Mouse (Mus musculus) adrenal gland, adult (tissue): ENCODE measurements around the gene Tmbim6.

Experiments
- DNase-seq, 2 experiments: peaks; one replicate each; pipeline ENCODE4 v3.0.0; 2022 to 2023; ENCODE audit warnings: low spot score in 1 of 2; ENCODE audit not compliant: inconsistent age in 2 of 2

Tmbim6 gene

DNA sequence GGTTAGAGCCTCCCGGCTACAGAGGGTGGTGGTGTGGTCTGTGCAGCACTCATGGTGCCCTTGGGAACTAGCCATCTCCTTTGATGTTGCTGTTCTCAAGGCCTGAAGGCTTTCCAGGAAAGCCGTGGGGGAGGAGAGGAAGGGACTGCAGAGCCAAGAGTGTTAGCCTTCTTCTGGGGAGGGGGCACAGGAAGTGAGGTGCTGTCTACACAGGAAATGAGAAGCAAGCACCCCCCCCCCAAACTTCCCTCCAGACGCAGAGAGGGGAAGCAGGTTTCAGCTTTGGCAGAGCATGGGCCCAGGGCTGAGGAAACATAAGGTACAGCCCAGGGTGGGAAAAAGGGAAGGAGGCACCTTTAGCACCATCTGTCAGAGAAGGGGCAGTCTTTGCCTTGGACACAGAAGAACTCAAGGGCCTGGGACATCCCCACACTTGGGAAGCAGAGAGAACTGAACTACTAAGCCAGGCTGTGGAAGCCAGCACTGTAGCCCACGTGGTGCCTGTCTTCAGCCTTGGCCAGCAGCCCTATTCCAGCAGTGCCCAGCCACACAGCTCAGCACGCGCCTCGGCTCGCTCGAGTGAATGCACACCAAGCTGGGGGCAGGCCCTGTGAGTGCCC is 56.6 kb downstream of the Tmbim6 start:
- peak; percentile 86 to 92 for DNase-seq

DNA sequence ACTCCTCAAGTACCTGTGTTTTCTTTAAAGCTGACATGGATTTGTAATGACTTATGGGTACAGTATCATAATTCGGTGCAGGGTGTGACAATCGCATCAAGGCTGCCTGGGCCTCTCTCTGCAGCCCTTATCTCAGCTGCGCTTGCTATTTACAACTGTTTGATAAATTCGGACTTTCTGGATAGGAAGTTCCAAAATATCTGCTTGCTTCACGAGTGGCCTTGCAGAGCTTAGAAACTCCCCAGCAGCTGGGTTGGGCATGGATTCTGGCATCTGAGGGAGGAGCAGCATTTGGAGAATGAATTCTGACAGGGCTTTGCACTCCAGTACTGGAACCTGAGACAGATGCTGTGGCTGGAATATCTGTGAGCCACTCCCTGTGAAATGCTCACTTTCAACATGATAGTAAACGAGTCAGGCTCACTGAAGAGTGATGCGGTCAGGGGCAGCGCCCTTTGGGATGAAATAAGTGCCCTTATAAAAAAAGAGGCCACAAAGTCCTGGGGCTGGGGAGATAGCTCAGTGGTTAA is 57.1 kb downstream of the Tmbim6 start:
- peak; percentile 73 to 92 for DNase-seq

DNA sequence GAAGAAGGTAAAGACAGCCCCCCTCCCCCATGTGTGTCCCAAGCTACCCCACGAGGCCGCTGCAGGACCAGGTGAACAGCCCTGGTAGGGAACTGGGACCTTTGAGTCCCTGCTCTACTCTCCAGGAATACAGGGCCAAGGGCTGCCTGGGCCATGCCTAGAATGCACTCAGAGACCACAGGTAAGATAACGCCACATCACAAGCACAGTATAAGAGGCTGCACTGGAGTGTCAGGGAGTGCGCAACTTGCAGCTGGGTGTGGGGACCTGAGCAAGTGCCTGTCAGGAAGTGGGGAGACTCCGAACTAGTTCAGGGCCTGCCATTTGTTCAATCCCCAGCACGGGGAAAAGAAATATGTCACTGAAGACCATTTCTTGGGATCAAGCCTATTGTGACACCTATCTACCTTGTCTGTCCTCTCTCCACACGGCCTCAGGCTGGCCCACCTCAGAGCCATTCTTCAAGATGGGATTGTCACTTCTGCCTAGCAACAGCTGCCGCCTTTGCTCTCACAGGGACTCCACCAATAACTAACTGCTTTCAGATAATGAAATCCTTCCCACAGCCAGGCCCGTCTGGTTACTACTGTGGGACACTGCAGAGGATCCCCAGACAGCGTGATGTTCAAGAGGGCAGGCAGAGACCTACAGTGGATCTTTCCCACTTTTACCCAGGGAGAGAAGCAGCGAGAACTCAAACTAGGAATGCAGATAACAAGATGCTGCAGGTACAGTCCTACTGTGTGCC is 60.6 kb downstream of the Tmbim6 start:
- peak in 1 of 2 experiments; percentile 50 for DNase-seq

DNA sequence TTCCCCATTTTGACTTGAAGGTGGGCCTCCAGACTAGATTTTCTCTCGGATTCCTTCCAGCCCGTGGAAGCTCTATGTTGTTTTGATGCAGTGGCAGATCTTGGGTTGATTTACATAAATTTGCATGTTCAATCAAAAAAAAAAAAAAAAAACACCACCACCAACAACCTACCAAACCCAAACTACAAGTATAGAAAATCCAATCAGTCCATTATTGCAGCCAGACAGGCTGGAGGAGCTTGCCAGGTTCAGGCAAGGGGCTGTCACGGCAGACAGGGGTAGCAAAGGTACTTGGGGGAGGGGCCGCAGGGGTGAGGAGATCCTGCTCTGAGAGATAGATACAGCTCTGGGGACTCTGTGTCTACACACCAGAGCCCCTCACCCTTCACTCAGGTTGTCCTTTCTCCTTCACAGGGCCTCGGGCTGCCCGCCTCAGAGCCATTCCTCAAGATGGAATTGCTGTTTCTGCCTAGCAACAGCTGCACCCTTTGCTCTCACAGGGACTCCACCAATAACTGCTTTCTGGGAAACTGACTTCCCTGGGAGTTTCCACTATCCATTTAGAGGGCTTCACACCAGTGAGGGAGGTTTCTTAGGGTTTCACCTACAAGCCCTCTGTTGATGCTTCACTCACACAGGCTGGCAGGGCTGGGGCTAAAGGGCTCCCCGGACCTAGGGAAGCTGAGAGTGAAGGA is 62.0 kb downstream of the Tmbim6 start:
- DNase-seq, result no peak

DNA sequence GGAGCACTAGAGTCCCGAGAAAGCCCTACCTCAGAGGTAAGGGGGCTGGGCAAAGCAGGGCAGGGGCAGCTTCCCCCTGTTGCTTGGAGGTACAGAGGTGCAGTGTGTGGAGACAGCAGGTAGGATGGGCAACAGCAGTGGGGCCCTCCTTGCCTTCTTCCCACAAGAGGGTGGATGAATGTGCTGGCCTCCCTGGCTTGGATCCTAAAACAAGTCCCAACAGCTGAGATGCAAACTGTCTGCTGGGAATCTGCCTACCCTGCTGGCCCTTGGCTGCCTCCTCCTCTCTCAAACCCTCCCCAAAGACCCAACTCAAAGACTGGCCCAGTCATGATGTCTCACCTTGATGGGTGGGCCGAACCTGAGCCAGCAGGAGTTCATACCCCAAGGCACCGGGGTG is 62.7 kb downstream of the Tmbim6 start:
- DNase-seq, result peak in 1 of 2 experiments; percentile 46

DNA sequence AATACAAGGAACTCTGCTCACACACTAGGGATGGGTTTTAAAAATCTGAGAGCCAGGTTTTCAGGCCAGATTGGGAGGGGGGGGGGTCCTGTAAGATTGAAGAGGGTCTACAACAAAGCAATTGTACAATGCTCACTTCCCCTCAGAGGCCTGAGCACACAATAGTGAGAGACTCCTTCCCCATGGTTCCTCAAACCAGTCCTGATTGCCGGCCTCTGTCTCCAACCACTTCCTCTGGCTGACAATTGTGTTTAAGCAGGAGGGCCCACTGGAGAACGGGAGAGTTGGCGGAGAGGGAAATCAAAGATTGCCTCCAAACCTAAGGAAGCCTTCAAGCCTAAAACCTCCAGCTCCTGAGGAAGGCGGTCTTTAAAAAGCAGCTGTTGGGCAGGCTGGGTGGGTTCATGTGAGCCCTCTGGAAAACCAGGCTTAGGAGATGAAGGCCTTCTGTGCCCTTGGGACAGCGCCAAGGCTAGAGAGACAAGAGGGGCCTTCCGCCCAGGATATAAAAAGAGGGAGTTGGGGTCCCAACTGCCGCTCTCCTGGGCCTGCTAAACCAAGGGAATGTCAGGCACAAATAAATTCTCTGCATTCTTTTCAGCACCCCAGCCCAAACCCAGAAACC is 63.8 kb downstream of the Tmbim6 start:
- no peak for DNase-seq

DNA sequence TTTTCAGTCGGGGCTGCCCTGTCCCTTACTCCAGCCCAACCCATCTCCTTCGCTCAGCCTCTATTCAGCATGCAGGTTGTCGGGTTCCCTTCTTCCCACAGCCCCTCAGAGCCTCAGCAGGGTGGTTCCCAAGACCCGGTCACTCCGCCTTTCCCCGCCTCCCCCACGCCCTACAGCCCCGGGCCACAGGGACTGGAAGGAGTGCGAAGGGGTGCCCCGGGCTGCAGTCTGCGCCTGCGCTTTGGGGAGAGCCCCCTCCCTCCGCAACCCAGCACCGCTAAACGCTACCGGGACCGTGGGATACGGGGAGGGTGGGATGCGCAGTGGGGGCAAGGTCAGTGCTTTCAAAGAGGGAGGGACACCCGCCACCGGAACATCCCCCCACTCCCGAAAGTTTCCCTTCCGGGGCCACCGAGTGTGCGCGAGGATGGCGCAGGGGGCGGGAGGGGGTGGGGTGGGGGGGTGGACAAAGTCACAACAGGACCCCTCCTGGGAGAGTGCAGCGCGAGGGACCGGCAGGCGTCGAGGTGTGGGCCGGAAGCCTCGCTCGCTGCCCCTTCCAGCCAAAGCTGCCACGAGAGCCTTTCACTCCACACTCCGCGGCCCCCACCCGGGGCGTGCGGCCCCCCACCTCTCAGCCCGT is 64.4 kb downstream of the Tmbim6 start:
- DNase-seq, result peak; percentile 83 to 92

DNA sequence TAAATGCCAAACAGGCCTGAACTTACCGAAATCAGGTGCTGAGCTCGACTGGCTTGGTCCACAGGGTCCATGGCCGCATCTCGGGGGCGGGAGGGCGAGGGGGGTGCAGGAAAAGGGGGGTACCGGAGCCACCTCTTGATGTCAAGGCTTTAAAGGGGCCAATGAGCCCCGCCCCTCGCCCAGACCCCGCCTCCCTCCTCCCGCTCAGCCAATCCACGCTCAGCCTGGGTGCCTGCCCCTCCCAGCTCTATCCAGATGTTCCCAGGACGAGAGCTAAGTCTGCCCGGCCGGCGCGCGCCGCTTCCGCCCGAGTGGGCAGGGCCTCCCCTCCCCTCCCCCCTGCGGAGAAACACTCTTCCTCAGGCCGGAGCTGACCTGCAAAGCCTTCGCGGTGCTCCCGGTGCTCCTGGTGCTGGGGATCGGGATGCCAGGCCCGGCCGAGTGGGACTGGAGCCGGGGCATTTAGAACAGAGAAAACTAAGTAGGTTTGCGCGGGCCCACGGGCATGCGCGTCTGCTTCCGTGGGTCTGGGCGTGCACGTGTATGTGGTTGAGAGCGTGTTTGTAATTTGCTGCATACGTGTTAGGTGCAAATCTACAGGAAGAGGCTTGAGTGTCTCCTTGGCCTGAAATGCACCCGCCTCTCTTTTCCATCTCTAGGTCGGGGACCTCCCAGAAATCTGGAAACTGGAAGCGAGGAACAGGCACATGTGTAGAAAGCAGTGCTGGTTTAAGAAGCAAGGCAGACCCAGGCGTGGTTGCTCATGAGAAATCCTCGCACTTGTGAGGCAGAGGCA is 65.1 kb downstream of the Tmbim6 start, which contains the start of gene Nckap5l:
Nckap5l (minus strand) TSS at position 143 of the 796 bp plus-strand sequence.
- peak; percentile 94 to 99 for DNase-seq
